8 mouse cellular contexts compared by ENCODE assay signal in genomic region chr6:34154202-34154601, GRCm38 (mm10). TPM values are rescaled to one million over a fixed set of nuclear protein-coding genes. Genes with fewer than 3 reads are reported as not detected.
DNase-seq lines count a peak whose midpoint lies in the region; ATAC-seq and TF ChIP-seq lines count a peak whose summit lies in the region.

No protein-coding gene starts in this region.

- H3K4me2 ChIP-seq in heart, embryonic 16.5 days (ENCODE audit: low read depth, low read length) = no peak overlapping the region
- no peak overlapping the region for H3K4me2 ChIP-seq in hindbrain, embryonic 12.5 days (replicated peaks)

- H3K4me1 ChIP-seq in heart, embryonic 16.5 days (ENCODE audit: control insufficient read depth, insufficient read depth, low read length) = peaks cover 24% of the 10 kb centered on the region
- peaks cover 38% of the 10 kb centered on the region for H3K4me1 ChIP-seq in heart, embryonic 10.5 days
- peaks cover 25% of the 10 kb centered on the region for H3K4me1 ChIP-seq in hindbrain, embryonic 12.5 days
- H3K4me1 ChIP-seq in olfactory bulb, adult 2 months (ENCODE audit: control insufficient read depth, insufficient read depth, low read length) = peaks cover 12% of the 10 kb centered on the region

- H3K9ac ChIP-seq in heart, embryonic 16.5 days (ENCODE audit: low read length) = no peak overlapping the region
- H3K9ac ChIP-seq in hindbrain, embryonic 12.5 days = no peak overlapping the region

- no peaks in the 10 kb centered on the region for H3K9me3 ChIP-seq in heart, embryonic 16.5 days (replicated peaks; ENCODE audit: control insufficient read depth, low read length)
- no peaks in the 10 kb centered on the region for H3K9me3 ChIP-seq in heart, embryonic 10.5 days
- H3K9me3 ChIP-seq in hindbrain, embryonic 12.5 days (replicated peaks) = no peaks in the 10 kb centered on the region

- H3K27ac ChIP-seq in heart, embryonic 16.5 days (ENCODE audit: low read length) = peak overlapping the region; percentile 54
- H3K27ac ChIP-seq in heart, embryonic 10.5 days = no peak overlapping the region
- H3K27ac ChIP-seq in hindbrain, embryonic 12.5 days = peak overlapping the region; percentile 75
- peak overlapping the region; percentile 25; the same call in 1 of the 2 replicates for H3K27ac ChIP-seq in olfactory bulb, adult 2 months (ENCODE audit: insufficient read depth, low read depth, low read length)

- WGBS in heart, embryonic 16.5 days = 37% methylated on average over 3 of the region's 3 CpGs
- 61% methylated on average over 3 of the region's 3 CpGs for WGBS in heart, embryonic 10.5 days
- WGBS in hindbrain, embryonic 12.5 days = 48% methylated on average over 3 of the region's 3 CpGs
- WGBS in olfactory bulb, adult 2 months = 61% methylated on average over 3 of the region's 3 CpGs

- no peak overlapping the region for H3K4me3 ChIP-seq in heart, embryonic 16.5 days (ENCODE audit: low read length)
- no peak overlapping the region for H3K4me3 ChIP-seq in heart, embryonic 10.5 days
- H3K4me3 ChIP-seq in hindbrain, embryonic 12.5 days = no peak overlapping the region
- H3K4me3 ChIP-seq in olfactory bulb, adult 2 months (ENCODE audit: insufficient read depth, low read depth, low read length) = no peak overlapping the region

- no peak for TF ChIP-seq POLR2A in olfactory bulb, adult 2 months (IDR thresholded peaks at IDR 0.05; ENCODE audit: insufficient read depth, low read depth, low read length)

- ATAC-seq in heart, embryonic 16.5 days (replicated peaks; ENCODE audit: extremely low read depth, insufficient read depth, low FRiP score) = no peak
- no peak for ATAC-seq in hindbrain, embryonic 12.5 days (ENCODE audit: low FRiP score)
- no peak for ATAC-seq in inflammation-experienced regulatory T-cells, adult 6 months

- no peak for TF ChIP-seq CTCF in olfactory bulb, adult 2 months (IDR thresholded peaks at IDR 0.05; ENCODE audit: insufficient read depth, low read depth, low read length)

- no peaks in the 10 kb centered on the region for H3K27me3 ChIP-seq in heart, embryonic 16.5 days (ENCODE audit: control insufficient read depth, insufficient read depth, low read length)
- H3K27me3 ChIP-seq in heart, embryonic 10.5 days (ENCODE audit: insufficient read depth, poor library complexity, severe bottlenecking) = no peaks in the 10 kb centered on the region
- no peaks in the 10 kb centered on the region for H3K27me3 ChIP-seq in hindbrain, embryonic 12.5 days

- peaks cover 18% of the 10 kb centered on the region for H3K36me3 ChIP-seq in heart, embryonic 16.5 days (ENCODE audit: control insufficient read depth, insufficient read depth)
- peaks cover 28% of the 10 kb centered on the region for H3K36me3 ChIP-seq in heart, embryonic 10.5 days
- H3K36me3 ChIP-seq in hindbrain, embryonic 12.5 days = peaks cover 23% of the 10 kb centered on the region

- DNase-seq in heart, embryonic 10.5 days (ENCODE audit: low spot score) = no peak
- peak; percentile 46 to 55 for DNase-seq in adrenal gland, postnatal 36 days
- peak; percentile 66 for DNase-seq in left cerebral cortex, adult 11 months (ENCODE audit: low spot score)
- DNase-seq in thymus, adult 18-20 months = no peak

RNA-seq across cellular contexts. Expression of gene Slc35b4, which starts 22.7 kb away (rescaled TPM):
- polyA plus RNA-seq in heart, embryonic 16.5 days (2015; fragmentation: Nextera tagmentation; extraction: Ambion mirVana) = 34.2 and 36.0 TPM in 2 replicates
- polyA plus RNA-seq in heart, embryonic 10.5 days (2016; fragmentation: Nextera tagmentation; extraction: Ambion mirVana) = 43.2 and 46.3 TPM in 2 replicates
- 10 to 100 TPM; 33.2 to 36.9 TPM for total RNA-seq in adrenal gland, postnatal 36 days (2021)
- 42.9 and 44.6 TPM in 2 replicates for polyA plus RNA-seq in hindbrain, embryonic 12.5 days (2016; fragmentation: Nextera tagmentation; extraction: Ambion mirVana)
- polyA plus RNA-seq in olfactory bulb, adult 2 months (2012; ENCODE audit: insufficient read depth, insufficient read length, low replicate concordance, missing spikeins) = not detected in 2 replicates
- polyA plus RNA-seq in inflammation-experienced regulatory T-cells, adult 6 months (2017; shearing (Covaris generic)) = 10 to 100 TPM; 28.3 to 31.6 (median 31.2) TPM

Comparison
In these comparisons a context has a peak if more than half of its experiments do, and no peak if none do; other contexts are left out.
1. DNase-seq: peak in adrenal gland, postnatal 36 days (2 of 2) and left cerebral cortex, adult 11 months (single experiment); none in heart, embryonic 10.5 days (single experiment) and thymus, adult 18-20 months (0 of 2).